ENCODE assay signal across 22 mouse cellular contexts in genomic region chr17:5365992-5366398, GRCm38 (mm10). TPM values are rescaled to one million over a fixed set of nuclear protein-coding genes. Genes with fewer than 3 reads are reported as not detected.
A peak's percentile ranks its signal among the peaks of the same experiment; 100 is the strongest.
DNase-seq lines count a peak whose midpoint lies in the region; ATAC-seq and TF ChIP-seq lines count a peak whose summit lies in the region.
"Had no signal": no experiment of that assay in that cellular context is flagged by ENCODE, and none has a peak within 500 bp of the region (broad histone marks: within the 10 kb centered on the region; RNA-seq: fewer than 3 reads in every experiment).

No protein-coding gene starts in this region.

- WGBS in hindbrain, embryonic 12.5 days: 66% methylated on average over 8 of the region's 8 CpGs
- WGBS in hindbrain, embryonic 10.5 days: 82% methylated on average over 8 of the region's 8 CpGs
- 38% methylated on average over 8 of the region's 8 CpGs for WGBS in intestine, embryonic 16.5 days
- WGBS in liver, postnatal 0 days (ENCODE audit: insufficient replicate concordance): 66% methylated on average over 8 of the region's 8 CpGs

- no peak for TF ChIP-seq EP300 in liver, postnatal 0 days (IDR thresholded peaks at IDR 0.05; ENCODE audit: low read depth)

- no peak overlapping the region for H3K9ac ChIP-seq in hindbrain, embryonic 12.5 days
- no peak overlapping the region for H3K9ac ChIP-seq in intestine, embryonic 16.5 days (ENCODE audit: low read depth, low read length)
- H3K9ac ChIP-seq in liver, postnatal 0 days (replicated peaks): no peak overlapping the region
- H3K9ac ChIP-seq: forebrain, embryonic 15.5 days; heart, embryonic 13.5 days; liver, embryonic 13.5 days had no signal

- H3K27ac ChIP-seq in hindbrain, embryonic 12.5 days: no peak overlapping the region
- H3K27ac ChIP-seq in hindbrain, embryonic 10.5 days: no peak overlapping the region
- H3K27ac ChIP-seq in intestine, embryonic 16.5 days (ENCODE audit: low read length): no peak overlapping the region
- no peak overlapping the region for H3K27ac ChIP-seq in liver, postnatal 0 days (ENCODE audit: low read depth)
- H3K27ac ChIP-seq: forebrain, embryonic 15.5 days; heart, embryonic 13.5 days; left cerebral cortex, adult 2 months; liver, embryonic 13.5 days had no signal

- H3K4me3 ChIP-seq in hindbrain, embryonic 12.5 days: no peak overlapping the region
- H3K4me3 ChIP-seq in hindbrain, embryonic 10.5 days: no peak overlapping the region
- H3K4me3 ChIP-seq in E14TG2a.4 (replicated peaks; ENCODE audit: low read length): peak overlapping the region; percentile 29; the same call in 1 of the 2 replicates
- no peak overlapping the region for H3K4me3 ChIP-seq in intestine, embryonic 16.5 days (ENCODE audit: low read length)
- H3K4me3 ChIP-seq in liver, postnatal 0 days (ENCODE audit: low read depth, low read length): no peak overlapping the region
- H3K4me3 ChIP-seq: forebrain, embryonic 15.5 days; heart, embryonic 13.5 days; left cerebral cortex, adult 2 months; liver, embryonic 13.5 days had no signal

- 0 out of 2 replicates have a peak, but pooled peaks cover 11% of the 10 kb centered on the region for H3K4me1 ChIP-seq in hindbrain, embryonic 12.5 days
- H3K4me1 ChIP-seq in hindbrain, embryonic 10.5 days (replicated peaks): no peaks in the 10 kb centered on the region; the same call in 1 of the 2 replicates
- H3K4me1 ChIP-seq in E14TG2a.4 (replicated peaks; ENCODE audit: low read depth, low read length): peaks cover 9% of the 10 kb centered on the region
- no peaks in the 10 kb centered on the region for H3K4me1 ChIP-seq in intestine, embryonic 16.5 days (ENCODE audit: control insufficient read depth, insufficient read depth, low read length)
- no peaks in the 10 kb centered on the region for H3K4me1 ChIP-seq in liver, postnatal 0 days (ENCODE audit: insufficient read depth)
- H3K4me1 ChIP-seq: forebrain, embryonic 15.5 days; liver, embryonic 13.5 days had no signal

- no peaks in the 10 kb centered on the region for H3K9me3 ChIP-seq in hindbrain, embryonic 12.5 days (replicated peaks)
- peaks cover 5% of the 10 kb centered on the region; the same call in 1 of the 2 replicates for H3K9me3 ChIP-seq in hindbrain, embryonic 10.5 days
- peaks cover 13% of the 10 kb centered on the region for H3K9me3 ChIP-seq in E14TG2a.4 (ENCODE audit: low read length)
- H3K9me3 ChIP-seq in intestine, embryonic 16.5 days (ENCODE audit: control insufficient read depth, low read length): no peaks in the 10 kb centered on the region
- H3K9me3 ChIP-seq in liver, postnatal 0 days (ENCODE audit: low read length): no peaks in the 10 kb centered on the region
- H3K9me3 ChIP-seq: forebrain, embryonic 15.5 days; G1E; heart, embryonic 13.5 days; liver, embryonic 13.5 days had no signal

- TF ChIP-seq CTCF in E14TG2a.4 (conservative IDR thresholded peaks at IDR 0.05; ENCODE audit: low read length): no peak
- no peak for TF ChIP-seq CTCF in liver, postnatal 0 days (IDR thresholded peaks at IDR 0.05; ENCODE audit: low read depth)

- ATAC-seq in hindbrain, embryonic 12.5 days (ENCODE audit: low FRiP score): 0 out of 2 replicates have a peak, but pooled peaks have one; percentile 19
- ATAC-seq in intestine, embryonic 16.5 days: peak; percentile 56
- ATAC-seq in liver, postnatal 0 days: no peak
- ATAC-seq: forebrain, embryonic 15.5 days; midbrain, embryonic 16.5 days had no signal

- no peak overlapping the region for H3K4me2 ChIP-seq in hindbrain, embryonic 12.5 days (replicated peaks)
- H3K4me2 ChIP-seq in intestine, embryonic 16.5 days (ENCODE audit: low read depth, low read length): no peak overlapping the region
- H3K4me2 ChIP-seq in liver, postnatal 0 days (ENCODE audit: low read depth, low read length): no peak overlapping the region
- H3K4me2 ChIP-seq: forebrain, embryonic 15.5 days; heart, embryonic 13.5 days; liver, embryonic 13.5 days had no signal

- no peaks in the 10 kb centered on the region for H3K36me3 ChIP-seq in hindbrain, embryonic 12.5 days
- no peaks in the 10 kb centered on the region for H3K36me3 ChIP-seq in hindbrain, embryonic 10.5 days
- no peaks in the 10 kb centered on the region for H3K36me3 ChIP-seq in E14TG2a.4 (ENCODE audit: insufficient read depth, low read length)
- H3K36me3 ChIP-seq in intestine, embryonic 16.5 days (ENCODE audit: control insufficient read depth, insufficient read depth, low read length): no peaks in the 10 kb centered on the region
- H3K36me3 ChIP-seq in liver, postnatal 0 days (replicated peaks; ENCODE audit: insufficient read depth, low read length): no peaks in the 10 kb centered on the region
- H3K36me3 ChIP-seq: forebrain, embryonic 15.5 days; G1E; heart, embryonic 13.5 days; liver, embryonic 13.5 days had no signal

- no peaks in the 10 kb centered on the region for H3K27me3 ChIP-seq in hindbrain, embryonic 12.5 days
- no peaks in the 10 kb centered on the region for H3K27me3 ChIP-seq in hindbrain, embryonic 10.5 days (ENCODE audit: insufficient read depth, poor library complexity, severe bottlenecking)
- H3K27me3 ChIP-seq in E14TG2a.4 (ENCODE audit: insufficient read depth, low read length): peaks cover 9% of the 10 kb centered on the region
- H3K27me3 ChIP-seq in intestine, embryonic 16.5 days (replicated peaks; ENCODE audit: control insufficient read depth, insufficient read depth, low read length): no peaks in the 10 kb centered on the region
- no peaks in the 10 kb centered on the region; the same call in 1 of the 2 replicates for H3K27me3 ChIP-seq in liver, postnatal 0 days (ENCODE audit: insufficient read depth, low read length)
- H3K27me3 ChIP-seq: forebrain, embryonic 15.5 days; heart, embryonic 13.5 days; liver, embryonic 13.5 days had no signal

- no peak for DNase-seq in hindbrain, embryonic 10.5 days (ENCODE audit: low spot score)
- DNase-seq in ZHBTc4 (ENCODE audit: low read depth, low spot score): peak; percentile 17
- DNase-seq in liver, postnatal 0 days: no peak
- DNase-seq in cerebellum, adult 9-10 months: no peak
- DNase-seq in spleen, adult 12 weeks (ENCODE audit: low spot score): no peak
- DNase-seq: adrenal gland, postnatal 10 days; cerebellum, adult 8-10 months; heart, postnatal 36 days; kidney, adult 8-10 months; liver, embryonic 13.5 days; right cerebral cortex, postnatal 4 days; thymus, postnatal 4 days had no signal

RNA-seq across cellular contexts. Expression of gene Ldhal6b, which starts 52.6 kb away (rescaled TPM):
- not detected in 2 replicates for polyA plus RNA-seq in hindbrain, embryonic 12.5 days (2016; fragmentation: Nextera tagmentation; extraction: Ambion mirVana)
- 0.14 TPM in 1 of 2 replicates, not detected in the other for polyA plus RNA-seq in hindbrain, embryonic 10.5 days (2016; fragmentation: Nextera tagmentation; extraction: Ambion mirVana)
- 0.11 TPM in 1 of 2 replicates, not detected in the other for polyA plus RNA-seq in intestine, embryonic 16.5 days (2015; fragmentation: Nextera tagmentation; extraction: Ambion mirVana)
- polyA plus RNA-seq in liver, postnatal 0 days (2015; fragmentation: Nextera tagmentation; extraction: Ambion mirVana): not detected in 2 replicates
- polyA plus RNA-seq: forebrain, embryonic 15.5 days; heart, embryonic 13.5 days; limb, embryonic 11.5 days; liver, embryonic 13.5 days; lung, embryonic 16.5 days had no signal
